Mouse (Mus musculus) embryonic fibroblast, embryonic 13.5 days (primary cell): Measurements from ENCODE around the gene Tex26.

Source experiments
- CTCF ChIP-seq: IDR thresholded peaks from 2 replicates; pipeline ENCODE4 v1.5.1; 2011; ENCODE audit warnings: mild to moderate bottlenecking, control low read depth, low read length, moderate library complexity, borderline replicate concordance; ENCODE audit not compliant: insufficient read depth
- POLR2A ChIP-seq: IDR thresholded peaks from 2 replicates; pipeline ENCODE4 v1.6.1; 2011; ENCODE audit warnings: low read depth, mild to moderate bottlenecking, control low read depth, low read length, moderate library complexity

DNA sequence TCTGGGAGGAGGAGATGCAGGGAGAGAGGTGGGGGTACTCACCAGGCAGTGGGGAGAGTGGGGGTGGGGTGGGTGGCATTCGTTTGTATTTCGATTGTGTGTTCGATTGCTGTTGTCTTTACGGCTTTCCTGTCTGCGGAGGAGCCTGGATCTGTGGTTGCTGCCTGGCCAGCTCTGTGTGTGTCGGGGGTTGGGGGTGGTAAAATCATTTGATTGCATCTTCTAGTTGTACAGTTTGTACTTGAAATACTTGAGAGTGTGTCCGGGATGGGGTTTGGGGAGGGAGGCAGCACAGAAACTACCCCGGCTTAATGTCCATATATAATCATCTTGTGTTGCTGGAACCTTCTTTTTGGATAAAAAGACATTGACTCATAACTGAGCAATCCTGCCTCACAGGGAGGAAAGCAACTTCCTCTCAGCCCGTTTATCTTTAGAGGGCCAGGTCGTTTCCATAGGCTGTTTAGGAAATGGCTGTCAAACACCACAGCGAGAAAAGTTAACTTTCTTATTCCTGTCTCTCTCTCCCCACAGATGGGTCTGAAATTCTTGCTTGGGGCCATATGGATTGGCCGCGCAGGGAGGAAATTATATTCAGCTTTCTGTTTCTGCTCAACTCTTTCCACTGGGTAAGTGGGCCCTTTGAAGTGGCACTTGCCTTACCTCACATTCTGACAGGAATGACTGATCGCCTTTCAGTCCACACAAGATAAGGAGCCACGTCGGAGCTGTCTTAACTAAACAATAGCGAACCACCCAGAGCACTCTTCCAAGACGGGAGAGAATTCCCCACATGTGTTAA, 47.7 kb upstream of the Tex26 start:
- TF ChIP-seq CTCF (no peak), POLR2A (0 out of 2 replicates have a peak, but pooled peaks have one; percentile 19)
